Mouse (Mus musculus) lung, embryonic 14.5 days (tissue): Measurements from ENCODE around the gene Cgrrf1. TPM values are rescaled to one million over a fixed set of nuclear protein-coding genes. Genes with fewer than 3 reads are reported as not detected.
"Not testable (repeated sequence)": the region's sequence is repeated elsewhere in the genome, so short reads cannot be mapped to it uniquely, and the experiment has no call there.

Experiments
- ATAC-seq: fragments of 200-750 bp; cut with Nextera tagmentation; 2 replicates; pipeline ENCODE4 v1.8.0; 2017; ENCODE audit warnings: mild to moderate bottlenecking, moderate TSS enrichment, moderate library complexity; ENCODE audit not compliant: insufficient read depth
- DNase-seq: peaks from one replicate; pipeline ENCODE4 v3.0.0-alpha.2; 2015
- H3K27ac ChIP-seq: fragments of 300-500 bp; sonication (generic); 2 replicates; pipeline ENCODE4 v1.5.1; 2014; ENCODE audit warnings: low read depth, mild to moderate bottlenecking, moderate library complexity
- H3K27me3 ChIP-seq: fragments of 300-500 bp; sonication (generic); 2 replicates; pipeline ENCODE4 v1.6.1; 2014; ENCODE audit warnings: low read length, control low read depth; ENCODE audit not compliant: insufficient read depth
- H3K36me3 ChIP-seq: fragments of 300-500 bp; sonication (generic); 2 replicates; pipeline ENCODE4 v1.6.1; 2014; ENCODE audit warnings: control low read depth; ENCODE audit not compliant: insufficient read depth
- H3K4me1 ChIP-seq: fragments of 300-500 bp; sonication (generic); 2 replicates; pipeline ENCODE4 v1.6.1; 2014; ENCODE audit warnings: antibody characterized with exemption, control low read depth; ENCODE audit not compliant: insufficient read depth
- H3K4me2 ChIP-seq: fragments of 300-500 bp; sonication (generic); 2 replicates; pipeline ENCODE4 v1.6.1; 2014; ENCODE audit warnings: mild to moderate bottlenecking
- H3K4me3 ChIP-seq: fragments of 300-500 bp; sonication (generic); 2 replicates; pipeline ENCODE4 v1.5.1; 2014; ENCODE audit warnings: low read depth, low read length
- H3K9ac ChIP-seq: fragments of 300-500 bp; sonication (generic); 2 replicates; pipeline ENCODE4 v1.6.1; 2014
- H3K9me3 ChIP-seq: fragments of 300-500 bp; sonication (generic); 2 replicates; pipeline ENCODE4 v1.6.1; 2016; ENCODE audit warnings: low read depth, low read length, control low read depth
- CTCF ChIP-seq: IDR thresholded peaks from 2 replicates; pipeline ENCODE4 v1.5.1; 2016; ENCODE audit warnings: antibody characterized with exemption, low read depth
- WGBS: fragments of 180-500 bp; shearing (Covaris S2); extraction: QIAGEN DNeasy Blood & Tissue Kit; methylation state at CpG from one replicate; pipeline ENCODE4 v1.1.7; 2014; 5-methylcytosine and 5-hydroxymethylcytosine counted together
- polyA plus RNA-seq: library from polyadenylated mRNA; unstranded; fragments of >200 nt; fragmentation: Nextera tagmentation; extraction: Ambion mirVana; gene quantifications from 2 replicates; pipeline ENCODE4 v1.2.1, GENCODE M21; 2014

The Cgrrf1 gene
- polyA plus RNA-seq, 1 experiment from 2014 or later = 42.6 TPM

DNA sequence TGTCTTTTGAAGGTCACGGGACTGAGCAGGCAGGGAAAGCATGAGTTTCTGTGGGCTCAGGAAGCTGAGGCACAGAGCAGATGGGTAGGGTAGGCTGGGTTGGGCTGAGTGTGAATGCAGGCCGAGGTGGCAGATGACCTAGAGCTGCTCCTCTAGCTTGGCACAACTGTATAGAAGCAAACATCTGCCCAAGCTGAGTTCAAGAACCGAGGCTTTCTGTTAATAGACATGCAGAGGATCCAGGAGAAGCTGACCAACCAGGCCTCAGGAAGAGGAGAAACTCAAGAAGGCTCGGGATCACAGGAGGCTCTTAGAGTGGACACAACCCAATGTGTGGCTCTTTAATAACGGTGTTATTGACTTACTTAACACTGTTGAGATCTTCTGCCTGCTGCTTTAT lies 25.7 kb upstream of the Cgrrf1 start:
- no peak for TF ChIP-seq CTCF
- Histone ChIP-seq H3K4me1 (no peaks in the 10 kb centered on the region), H3K27ac (no peak overlapping the region), H3K9me3 (no peaks in the 10 kb centered on the region), H3K27me3 (no peaks in the 10 kb centered on the region), H3K9ac (no peak overlapping the region), H3K4me2 (no peak overlapping the region), H3K4me3 (no peak overlapping the region), H3K36me3 (peaks cover 29% of the 10 kb centered on the region)
- 83% methylated on average over 5 of the region's 5 CpGs for WGBS
- DNase-seq (no peak), ATAC-seq (no peak)

- Histone ChIP-seq H3K36me3 (peaks cover 43% of the 10 kb centered on the region), H3K4me2 (no peak overlapping the region), H3K27ac (no peak overlapping the region), H3K4me1 (no peaks in the 10 kb centered on the region), H3K9me3 (no peaks in the 10 kb centered on the region), H3K4me3 (no peak overlapping the region), H3K9ac (no peak overlapping the region), H3K27me3 (no peaks in the 10 kb centered on the region)
- no peak for DNase-seq
- ATAC-seq = no peak
- 75% methylated on average over 3 of the region's 3 CpGs for WGBS
- no peak for TF ChIP-seq CTCF
These were observed 24.0 kb upstream of the Cgrrf1 start for GRCm38 (mm10) chr14:46807927-46808326.

GRCm38 (mm10) chr14:46815640-46816039 lies 16.3 kb upstream of the Cgrrf1 start:
- H3K27me3 ChIP-seq = no peaks in the 10 kb centered on the region
- peaks cover 58% of the 10 kb centered on the region for H3K36me3 ChIP-seq
- DNase-seq (no peak), ATAC-seq (no peak)
- TF ChIP-seq CTCF = no peak
- H3K4me3 ChIP-seq = no peak overlapping the region
- no peaks in the 10 kb centered on the region for H3K4me1 ChIP-seq
- no peak overlapping the region for H3K4me2 ChIP-seq
- no peaks in the 10 kb centered on the region for H3K9me3 ChIP-seq
- H3K9ac ChIP-seq = no peak overlapping the region
- H3K27ac ChIP-seq = no peak overlapping the region
- WGBS = 78% methylated on average over 6 of the region's 6 CpGs

GRCm38 (mm10) chr14:46816916-46817622 lies 14.9 kb upstream of the Cgrrf1 start:
- no peak for ATAC-seq

DNA sequence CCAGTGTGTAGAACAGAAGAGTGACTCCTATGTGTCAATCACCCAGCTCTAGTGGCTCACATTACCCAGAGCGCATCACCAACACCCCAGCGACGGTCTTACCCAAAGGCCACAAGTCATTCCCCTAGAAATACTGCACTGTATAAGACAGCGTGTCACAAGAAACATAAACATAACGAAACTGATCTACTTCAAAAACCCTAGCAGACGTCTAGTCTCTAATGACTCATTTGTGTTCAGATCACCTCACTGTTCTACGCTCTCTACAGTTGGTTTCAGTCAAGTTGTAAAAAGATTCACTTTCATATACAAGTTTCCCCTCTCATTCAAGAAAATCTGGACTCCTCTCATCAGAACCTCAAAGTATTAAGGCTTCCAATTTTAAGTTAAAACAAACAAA lies 13.2 kb upstream of the Cgrrf1 start:
- H3K4me2 ChIP-seq = no peak overlapping the region
- no peak overlapping the region for H3K9ac ChIP-seq
- ATAC-seq (no peak), DNase-seq (no peak)
- H3K9me3 ChIP-seq = no peaks in the 10 kb centered on the region
- WGBS = 79% methylated on average over 7 of the region's 7 CpGs
- peaks cover 32% of the 10 kb centered on the region for H3K36me3 ChIP-seq
- no peaks in the 10 kb centered on the region for H3K27me3 ChIP-seq
- H3K4me3 ChIP-seq = no peak overlapping the region
- H3K27ac ChIP-seq = no peak overlapping the region
- no peak for TF ChIP-seq CTCF
- 0 out of 2 replicates have a peak, but pooled peaks cover 4% of the 10 kb centered on the region for H3K4me1 ChIP-seq

More at GRCm38 (mm10) chr14:46816916-46817622, 14.9 kb upstream of the Cgrrf1 start:
- no peak overlapping the region for H3K4me2 ChIP-seq
- DNase-seq = no peak
- H3K4me3 ChIP-seq = no peak overlapping the region
- H3K9ac ChIP-seq = no peak overlapping the region
- no peaks in the 10 kb centered on the region for H3K27me3 ChIP-seq
- no peak overlapping the region for H3K27ac ChIP-seq
- H3K4me1 ChIP-seq = 0 out of 2 replicates have a peak, but pooled peaks cover 4% of the 10 kb centered on the region
- peaks cover 46% of the 10 kb centered on the region for H3K36me3 ChIP-seq
- no peaks in the 10 kb centered on the region for H3K9me3 ChIP-seq
- TF ChIP-seq CTCF = no peak
- 95% methylated on average over 8 of the region's 8 CpGs for WGBS

DNA sequence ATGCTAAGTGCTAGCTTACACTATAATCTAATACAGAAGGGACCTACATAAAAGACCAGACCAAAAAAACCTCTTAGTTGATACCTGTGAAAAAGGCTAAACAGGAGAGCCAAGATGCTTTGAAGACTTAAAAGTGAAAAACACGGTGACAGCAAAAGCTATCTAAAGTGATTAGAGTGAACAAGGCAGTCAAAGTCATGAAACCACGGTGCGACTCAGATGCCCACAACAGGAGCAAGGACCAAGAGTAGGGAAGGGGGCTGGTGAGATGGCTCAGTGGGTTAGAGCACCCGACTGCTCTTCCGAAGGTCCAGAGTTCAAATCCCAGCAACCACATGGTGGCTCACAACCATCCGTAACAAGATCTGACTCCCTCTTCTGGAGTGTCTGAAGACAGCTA lies 12.0 kb upstream of the Cgrrf1 start:
- DNase-seq, H3K4me1 ChIP-seq, H3K4me2 ChIP-seq, H3K4me3 ChIP-seq, H3K9ac ChIP-seq, H3K9me3 ChIP-seq, H3K27me3 ChIP-seq, H3K27ac ChIP-seq, ATAC-seq: not testable (repeated sequence)
- H3K36me3 ChIP-seq = peaks cover 23% of the 10 kb centered on the region
- 95% methylated on average over 5 of the region's 6 CpGs for WGBS

- Histone ChIP-seq H3K27me3 (no peaks in the 10 kb centered on the region), H3K9ac (peak overlapping the region; percentile 92), H3K27ac (peak overlapping the region; percentile 94), H3K9me3 (no peaks in the 10 kb centered on the region), H3K4me3 (peak overlapping the region; percentile 94), H3K4me1 (0 out of 2 replicates have a peak, but pooled peaks cover 4% of the 10 kb centered on the region), H3K4me2 (peak overlapping the region; percentile 93), H3K36me3 (peaks cover 11% of the 10 kb centered on the region)
- ATAC-seq (no peak; the same call in 1 of the 2 replicates), DNase-seq (no peak)
- no peak for TF ChIP-seq CTCF
- under 1% methylated on average over 11 of the region's 11 CpGs for WGBS
These were observed 10.6 kb upstream of the Cgrrf1 start for GRCm38 (mm10) chr14:46821271-46821872.
